Mouse (Mus musculus) MEL (cell line): ENCODE data around the gene Zwilch.

Experiments used
- CTCF ChIP-seq, 3 experiments: IDR thresholded peaks in 2 of 3; conservative IDR thresholded peaks in 1 of 3; 2 replicates each; pipeline ENCODE4 v1.5.1; 2011 to 2012; ENCODE audit warnings: low read length in 3 of 3, low read depth in 2 of 3, mild to moderate bottlenecking in 2 of 3, improper control_type of control experiment in 1 of 3, inconsistent platforms in 1 of 3, mixed read lengths in 1 of 3, moderate library complexity in 1 of 3; ENCODE audit not compliant: control insufficient read depth in 1 of 3, insufficient read depth in 1 of 3, poor library complexity in 1 of 3, severe bottlenecking in 1 of 3
- EP300 ChIP-seq, 2 experiments: IDR thresholded peaks; 2 replicates each; pipeline ENCODE4 v1.6.1; 2011; ENCODE audit warnings: improper control_type of control experiment in 2 of 2, low read length in 2 of 2, low read depth in 1 of 2, mild to moderate bottlenecking in 1 of 2
- GABPA ChIP-seq: IDR thresholded peaks from 2 replicates; pipeline ENCODE4 v1.6.1; 2012; ENCODE audit warnings: low read depth, mild to moderate bottlenecking, inconsistent platforms, low read length, improper control_type of control experiment, moderate library complexity
- HCFC1 ChIP-seq: IDR thresholded peaks from 2 replicates; pipeline ENCODE4 v1.6.1; 2012; ENCODE audit warnings: low read depth, mild to moderate bottlenecking, inconsistent platforms, low read length, improper control_type of control experiment, moderate library complexity
- JUND ChIP-seq: IDR thresholded peaks from 2 replicates; pipeline ENCODE4 v1.6.1; 2011; ENCODE audit warnings: low read depth, mild to moderate bottlenecking, improper control_type of control experiment, low read length
- MAX ChIP-seq: IDR thresholded peaks from 2 replicates; pipeline ENCODE4 v1.6.1; 2011; ENCODE audit warnings: low read length, improper control_type of control experiment
- POLR2A ChIP-seq, 2 experiments: IDR thresholded peaks; 2 replicates each; pipeline ENCODE4 v1.6.1; 2011 to 2012; ENCODE audit warnings: low read length in 2 of 2, mild to moderate bottlenecking in 2 of 2, control low read depth in 1 of 2, improper control_type of control experiment in 1 of 2, low read depth in 1 of 2, moderate library complexity in 1 of 2; ENCODE audit not compliant: control insufficient read depth in 1 of 2, insufficient read depth in 1 of 2, poor library complexity in 1 of 2
- RCOR1 ChIP-seq: IDR thresholded peaks from 2 replicates; pipeline ENCODE4 v1.6.1; 2012; ENCODE audit warnings: low read depth, mild to moderate bottlenecking, inconsistent platforms, low read length, improper control_type of control experiment
- SMC3 ChIP-seq: IDR thresholded peaks from 2 replicates; pipeline ENCODE4 v1.6.1; 2011; ENCODE audit warnings: low read depth, low read length, improper control_type of control experiment
- UBTF ChIP-seq: IDR thresholded peaks from 2 replicates; pipeline ENCODE4 v1.6.1; 2012; ENCODE audit warnings: low read depth, mild to moderate bottlenecking, inconsistent platforms, low read length, improper control_type of control experiment, moderate library complexity, borderline replicate concordance; ENCODE audit not compliant: insufficient read depth
- ZMIZ1 ChIP-seq: IDR thresholded peaks from 2 replicates; pipeline ENCODE4 v1.6.1; 2012; ENCODE audit warnings: low read depth, mild to moderate bottlenecking, inconsistent platforms, low read length, improper control_type of control experiment, moderate library complexity

DNA sequence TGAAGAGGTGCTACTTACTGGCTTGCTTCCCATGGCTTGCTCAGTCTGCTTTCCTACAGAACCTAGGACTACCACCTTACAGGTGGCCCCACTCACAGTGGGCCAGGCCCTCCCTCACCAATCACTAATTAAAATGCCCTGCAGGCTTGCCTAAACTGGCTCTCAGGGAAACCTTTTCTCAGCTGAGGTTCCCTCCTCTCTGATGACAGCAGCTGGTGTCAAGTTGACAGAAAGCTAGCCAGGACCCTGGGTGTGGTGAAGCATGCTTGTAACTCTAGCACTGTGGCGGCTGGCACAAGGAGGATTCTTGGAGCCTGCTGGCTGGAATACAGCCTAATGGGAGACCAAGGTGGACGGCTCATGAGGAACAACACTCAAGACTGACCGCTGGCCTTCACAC is 47.6 kb downstream of the Zwilch start:
- TF ChIP-seq HCFC1 = no peak
- TF ChIP-seq GABPA = no peak
- no peak for TF ChIP-seq ZMIZ1
- no peak for TF ChIP-seq EP300 (IDR thresholded peaks at IDR 0.05; ENCODE audit: low read depth in 1 of 2, low read length in 2 of 2)
- no peak for TF ChIP-seq UBTF
- no peak for TF ChIP-seq CTCF (IDR thresholded peaks at IDR 0.05 in 2 of 3, conservative IDR thresholded peaks at IDR 0.05 in 1 of 3; ENCODE audit: control insufficient read depth in 1 of 3, insufficient read depth in 1 of 3, low read depth in 2 of 3, low read length in 3 of 3, poor library complexity in 1 of 3, severe bottlenecking in 1 of 3)
- no peak for TF ChIP-seq POLR2A (IDR thresholded peaks at IDR 0.05; ENCODE audit: control insufficient read depth in 1 of 2, insufficient read depth in 1 of 2, low read depth in 1 of 2, low read length in 2 of 2, poor library complexity in 1 of 2)
- no peak for TF ChIP-seq SMC3
- no peak for TF ChIP-seq JUND
- TF ChIP-seq RCOR1 = no peak
- no peak for TF ChIP-seq MAX
